27 mouse cellular contexts compared by ENCODE assay signal in genomic region chr2:167617034-167617433, GRCm38 (mm10). TPM values are rescaled to one million over a fixed set of nuclear protein-coding genes. Genes with fewer than 3 reads are reported as not detected.
"Had no signal": no experiment of that assay in that cellular context is flagged by ENCODE, and none has a peak within 500 bp of the region (broad histone marks: within the 10 kb centered on the region; RNA-seq: fewer than 3 reads in every experiment).

No protein-coding gene starts in this region.

- H3K27ac ChIP-seq: heart, adult 2 months; heart, embryonic 13.5 days; heart, embryonic 15.5 days; hindbrain, embryonic 13.5 days; hindbrain, embryonic 15.5 days; hindbrain, postnatal 0 days; kidney, embryonic 15.5 days; kidney, postnatal 0 days; limb, embryonic 10.5 days; limb, embryonic 12.5 days had no signal

- H3K9ac ChIP-seq: forebrain, postnatal 0 days; heart, embryonic 13.5 days; heart, embryonic 15.5 days; hindbrain, embryonic 13.5 days; hindbrain, embryonic 15.5 days; kidney, embryonic 15.5 days; limb, embryonic 12.5 days had no signal

- H3K4me3 ChIP-seq: heart, adult 2 months; heart, embryonic 13.5 days; heart, embryonic 15.5 days; hindbrain, embryonic 13.5 days; hindbrain, embryonic 15.5 days; kidney, embryonic 15.5 days; limb, embryonic 10.5 days; limb, embryonic 12.5 days had no signal

- H3K27me3 ChIP-seq: heart, embryonic 13.5 days; heart, embryonic 15.5 days; hindbrain, embryonic 13.5 days; hindbrain, embryonic 15.5 days; kidney, embryonic 15.5 days; limb, embryonic 12.5 days had no signal

- H3K4me2 ChIP-seq: heart, embryonic 11.5 days; heart, embryonic 13.5 days; heart, embryonic 15.5 days; hindbrain, embryonic 13.5 days; hindbrain, embryonic 15.5 days; kidney, embryonic 15.5 days; limb, embryonic 12.5 days had no signal

- ATAC-seq: forebrain, postnatal 0 days; hindbrain, postnatal 0 days; intestine, embryonic 16.5 days had no signal

- H3K9me3 ChIP-seq: heart, embryonic 13.5 days; heart, embryonic 15.5 days; hindbrain, embryonic 13.5 days; hindbrain, embryonic 15.5 days; kidney, embryonic 15.5 days; limb, embryonic 10.5 days had no signal

- DNase-seq: forebrain, postnatal 0 days; gastrocnemius, postnatal 14 days; gastrocnemius, postnatal 36 days; heart, adult 11 months; heart, adult 2 months; heart, postnatal 14 days; heart, postnatal 36 days; kidney, adult 11 months; kidney, adult 2 months; kidney, adult 9 months; kidney, postnatal 14 days; kidney, postnatal 36 days; layer of hippocampus, adult 9-11 months; layer of hippocampus, postnatal 36 days had no signal

RNA-seq across cellular contexts. Expression of gene Gm20431, which starts 44.3 kb away (rescaled TPM):
- total RNA-seq: forebrain, postnatal 0 days; hematopoietic stem cell, adult 5-6 weeks had no signal
- polyA plus RNA-seq: large intestine, adult 2 months had no signal
